Mouse (Mus musculus): ENCODE measurements at regions not wholly inside any gene's neighbourhood (a gene's known extent, or its start where the extent isn't known, plus 50 kb on each side); places are given as distances from the start of the nearest gene placed in this dataset.

- DNase-seq (ENCODE audit: low spot score) = no peak
Observed at GRCm38 (mm10) chr1:71764951-71765350, 112.0 kb upstream of the Fn1 start.

DNA sequence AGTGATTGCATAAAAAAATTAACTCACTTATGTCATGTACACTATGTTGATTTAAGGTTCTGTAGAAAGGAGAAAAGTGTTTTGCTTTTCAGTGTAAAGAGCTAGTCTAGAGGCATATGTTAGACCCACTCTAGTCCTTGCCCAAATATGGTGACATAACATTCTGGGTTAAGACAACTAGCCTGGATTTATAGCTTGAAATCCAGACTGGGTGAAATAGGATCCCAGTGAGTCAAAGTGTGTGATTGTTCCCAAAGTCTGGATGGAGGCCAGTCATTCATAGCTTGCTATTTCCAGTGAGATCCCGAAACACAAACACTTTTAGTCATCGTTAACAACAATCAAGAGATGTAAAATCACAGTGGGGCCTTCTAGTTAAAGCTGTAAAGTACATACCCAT is 110.5 kb upstream of the Fn1 start:
- DNase-seq (ENCODE audit: low spot score) = no peak

DNA sequence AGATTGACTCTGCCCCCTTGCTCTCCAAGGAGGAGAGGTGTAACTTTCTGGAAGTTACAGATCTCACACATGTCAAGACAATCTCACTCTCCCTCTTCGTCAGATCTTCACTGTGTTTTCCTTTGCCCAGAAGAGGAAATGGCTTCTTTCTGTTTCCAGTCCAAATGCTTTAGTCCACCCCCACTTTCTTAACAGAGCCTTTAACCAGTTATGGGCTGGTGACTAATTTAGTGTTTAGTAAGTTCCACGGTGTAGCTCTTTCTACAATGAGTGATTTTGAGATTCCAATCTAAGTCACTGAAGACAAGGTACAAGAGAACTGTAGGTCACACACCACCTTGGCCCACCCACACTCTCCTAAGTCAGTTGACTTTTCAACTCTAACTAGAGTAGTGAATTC is 107.3 kb upstream of the Fn1 start:
- DNase-seq (ENCODE audit: low spot score) = no peak

DNA sequence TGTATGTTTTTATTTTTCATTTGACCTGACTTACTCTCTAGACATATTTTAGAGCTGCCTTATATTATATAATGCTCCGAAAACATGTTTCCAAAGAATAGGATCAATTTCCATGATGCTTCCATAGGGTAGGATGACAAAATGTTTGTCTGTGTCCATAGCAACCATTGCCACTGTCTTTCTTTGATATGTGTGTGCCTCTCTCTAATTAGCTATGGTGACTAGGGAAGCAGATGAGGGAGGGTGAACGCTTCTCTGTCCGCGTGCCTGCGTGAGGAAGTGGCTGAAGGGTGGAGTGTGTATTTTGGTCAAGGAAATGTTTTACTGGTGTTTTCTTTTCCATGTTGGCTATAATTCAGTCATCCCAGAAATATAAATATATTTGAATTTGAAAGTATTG is 104.2 kb upstream of the Fn1 start:
- no peak for DNase-seq (ENCODE audit: low spot score)

GRCm38 (mm10) chr1:71756159-71756558 is 103.2 kb upstream of the Fn1 start:
- DNase-seq (ENCODE audit: low spot score) = no peak

DNA sequence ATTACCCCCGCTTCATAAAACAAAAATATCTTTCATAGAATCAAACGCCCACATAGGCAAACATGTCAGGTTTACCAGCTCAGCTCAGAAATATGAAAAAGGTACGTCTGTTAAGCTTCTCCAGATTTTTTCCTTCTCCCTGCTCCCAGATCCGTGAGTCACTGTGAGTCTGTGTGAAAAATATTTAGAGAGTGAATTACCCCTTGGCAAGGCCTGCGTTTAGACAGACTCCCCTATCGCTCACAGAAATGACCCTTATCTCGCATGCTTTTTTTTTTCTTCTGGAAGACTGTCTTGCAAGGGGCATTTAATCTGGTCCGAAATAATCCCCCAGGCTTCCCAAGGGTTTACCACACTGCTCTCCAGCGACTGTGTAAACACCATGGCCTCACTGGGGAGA is 102.4 kb upstream of the Fn1 start:
- DNase-seq (ENCODE audit: low spot score) = no peak

- no peak for DNase-seq (ENCODE audit: low spot score)
Observed at GRCm38 (mm10) chr1:71752351-71752750, 99.4 kb upstream of the Fn1 start.

DNA sequence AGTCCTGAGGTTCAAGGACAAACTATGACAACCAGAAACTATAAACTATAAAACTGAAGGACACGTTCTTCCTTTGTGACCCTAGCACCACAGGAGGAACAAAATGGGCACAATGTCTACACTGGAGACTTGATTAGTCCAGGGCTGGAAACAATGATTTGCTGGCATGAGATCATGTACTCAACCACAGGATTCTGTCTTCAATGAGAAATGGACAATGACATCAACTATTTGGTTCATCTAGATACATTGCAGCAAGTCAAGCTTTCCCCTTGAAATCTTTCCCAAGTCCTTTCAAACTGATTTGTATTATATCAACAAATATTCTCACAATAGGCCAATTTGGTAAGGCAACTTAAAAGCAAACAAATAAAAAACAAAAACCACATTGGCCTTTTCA is 98.6 kb upstream of the Fn1 start:
- no peak for DNase-seq (ENCODE audit: low spot score)

GRCm38 (mm10) chr1:71735606-71736005 is 82.6 kb upstream of the Fn1 start:
- DNase-seq (ENCODE audit: low spot score) = no peak

- DNase-seq (ENCODE audit: low spot score) = no peak
Observed at GRCm38 (mm10) chr1:71731623-71732022, 78.6 kb upstream of the Fn1 start.

GRCm38 (mm10) chr1:71731011-71731410 is 78.0 kb upstream of the Fn1 start:
- DNase-seq (ENCODE audit: low spot score) = no peak

DNA sequence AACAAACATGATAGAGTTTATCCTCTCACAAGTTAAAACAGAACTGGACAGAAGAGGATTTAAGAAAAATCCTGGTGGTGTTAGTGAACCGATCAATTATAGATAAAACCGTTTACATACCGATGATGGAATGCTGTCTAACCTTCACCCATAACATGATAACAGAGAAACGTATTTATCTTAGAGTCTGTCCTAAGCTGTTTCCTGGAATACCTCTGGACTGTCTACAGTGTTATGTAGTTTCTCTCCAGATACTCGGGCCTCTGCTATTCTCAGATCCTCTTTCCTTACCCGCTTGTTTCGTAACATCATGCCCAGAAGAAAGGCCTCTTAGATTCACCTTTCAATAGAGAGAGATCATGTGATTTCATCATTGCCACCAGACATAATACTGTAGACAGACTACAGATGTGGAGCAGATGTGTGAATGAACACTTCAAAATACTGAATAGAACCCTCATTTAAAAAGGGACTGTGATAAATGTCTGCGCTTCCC is 75.9 kb upstream of the Fn1 start:
- no peak for DNase-seq (ENCODE audit: low spot score)

DNA sequence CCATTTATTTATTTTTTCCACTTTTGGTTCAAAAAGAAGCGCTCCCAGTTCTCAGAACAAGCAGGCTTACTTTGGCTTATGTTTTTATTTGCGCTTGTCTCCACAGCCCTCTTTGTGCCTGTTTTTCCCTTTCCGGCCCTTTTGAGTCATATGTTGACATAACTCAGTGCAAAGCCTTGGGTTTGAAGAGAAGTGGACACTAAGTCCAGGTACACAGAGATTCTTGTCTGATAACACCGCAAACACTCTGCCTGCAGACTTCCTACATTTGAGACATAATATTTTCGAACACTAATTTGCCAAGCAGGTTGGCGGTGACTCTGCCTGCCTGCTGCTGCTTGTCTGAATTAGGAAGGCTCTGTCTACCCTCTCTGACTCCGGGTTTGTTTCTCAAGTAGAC is 70.8 kb upstream of the Fn1 start:
- DNase-seq (ENCODE audit: low spot score) = no peak

DNA sequence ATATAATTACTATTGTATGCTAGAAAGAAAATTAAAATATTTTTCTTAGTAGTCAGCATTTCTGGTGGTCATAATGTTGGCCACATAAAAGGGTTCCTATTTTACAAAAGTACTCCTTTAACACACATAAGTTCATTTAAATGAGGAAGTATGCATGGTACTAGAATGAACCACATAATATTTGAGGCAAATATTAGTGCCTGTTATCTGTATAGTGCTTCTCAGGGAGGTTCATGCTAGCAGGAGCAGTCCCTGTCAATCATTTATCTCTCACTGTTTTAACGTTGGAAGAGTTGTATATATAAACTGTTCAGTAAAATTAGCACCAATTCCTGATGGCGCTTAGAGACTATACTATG is 70.0 kb upstream of the Fn1 start:
- no peak for DNase-seq (ENCODE audit: low spot score)

GRCm38 (mm10) chr1:71722211-71723038 is 69.4 kb upstream of the Fn1 start:
- no peak for DNase-seq (ENCODE audit: low spot score)

Measured in ovary, postnatal 36 days (tissue).